Mouse (Mus musculus) midbrain, embryonic 10.5 days (tissue): ENCODE measurements around the gene Cdh4. TPM values are rescaled to one million over a fixed set of nuclear protein-coding genes. Genes with fewer than 3 reads are reported as not detected.

Experiments used
- DNase-seq: peaks from one replicate; pipeline ENCODE4 v3.0.0-alpha.2; 2017; ENCODE audit warnings: low spot score
- H3K27ac ChIP-seq: fragments of 300-500 bp; sonication (generic); replicated peaks from 2 replicates; pipeline ENCODE4 v1.5.1; 2016; ENCODE audit warnings: mild to moderate bottlenecking
- H3K27me3 ChIP-seq: fragments of 300-500 bp; sonication (generic); 2 replicates; pipeline ENCODE4 v1.6.1; 2016; ENCODE audit warnings: low read depth, mild to moderate bottlenecking; ENCODE audit not compliant: poor library complexity, severe bottlenecking
- H3K36me3 ChIP-seq: fragments of 300-500 bp; sonication (generic); 2 replicates; pipeline ENCODE4 v1.6.1; 2016; ENCODE audit warnings: mild to moderate bottlenecking, moderate library complexity
- H3K4me1 ChIP-seq: fragments of 300-500 bp; sonication (generic); 2 replicates; pipeline ENCODE4 v1.6.1; 2016
- H3K4me3 ChIP-seq: fragments of 300-500 bp; sonication (generic); 2 replicates; pipeline ENCODE4 v1.5.1; 2016; ENCODE audit warnings: mild to moderate bottlenecking, moderate library complexity
- H3K9me3 ChIP-seq: fragments of 300-500 bp; sonication (generic); replicated peaks from 2 replicates; pipeline ENCODE4 v1.6.1; 2016; ENCODE audit warnings: mild to moderate bottlenecking
- WGBS: fragments of 180-500 bp; shearing (Covaris S2); methylation state at CpG from one replicate; pipeline ENCODE4 v1.1.7; 2016; 5-methylcytosine and 5-hydroxymethylcytosine counted together
- polyA plus RNA-seq: library from polyadenylated mRNA; unstranded; fragments of >200 nt; fragmentation: Nextera tagmentation; extraction: Ambion mirVana; gene quantifications from 2 replicates; pipeline ENCODE4 v1.2.1, GENCODE M21; 2016

The Cdh4 gene
- polyA plus RNA-seq, 1 experiment from 2014 or later: 8.3 TPM

- H3K27ac ChIP-seq: no peak overlapping the region
- peaks cover 81% of the 10 kb centered on the region for H3K27me3 ChIP-seq
- H3K9me3 ChIP-seq: no peaks in the 10 kb centered on the region
- 52% methylated on average over 10 of the region's 10 CpGs for WGBS
- no peaks in the 10 kb centered on the region for H3K36me3 ChIP-seq
- no peak for DNase-seq
- H3K4me1 ChIP-seq: peaks cover 23% of the 10 kb centered on the region
- no peak overlapping the region for H3K4me3 ChIP-seq
These were observed 228.5 kb downstream of the Cdh4 start for GRCm38 (mm10) chr2:179670689-179671088.

- Histone ChIP-seq H3K27ac (no peak overlapping the region), H3K36me3 (no peaks in the 10 kb centered on the region), H3K4me3 (no peak overlapping the region), H3K27me3 (no peaks in the 10 kb centered on the region; the same call in 1 of the 2 replicates), H3K4me1 (no peaks in the 10 kb centered on the region), H3K9me3 (no peaks in the 10 kb centered on the region)
- DNase-seq: no peak
- 80% methylated on average over 5 of the region's 5 CpGs for WGBS
These were observed 237.6 kb downstream of the Cdh4 start for GRCm38 (mm10) chr2:179679866-179680265.

- Histone ChIP-seq H3K36me3 (no peaks in the 10 kb centered on the region), H3K4me1 (peaks cover 5% of the 10 kb centered on the region), H3K9me3 (no peaks in the 10 kb centered on the region), H3K27me3 (no peaks in the 10 kb centered on the region; the same call in 1 of the 2 replicates), H3K4me3 (no peak overlapping the region), H3K27ac (no peak overlapping the region)
- peak; percentile 40 for DNase-seq
- 90% methylated on average over 1 of the region's 1 CpGs for WGBS
These were observed 239.2 kb downstream of the Cdh4 start for GRCm38 (mm10) chr2:179681386-179681785.

- Histone ChIP-seq H3K36me3 (no peaks in the 10 kb centered on the region), H3K4me3 (no peak overlapping the region), H3K27ac (no peak overlapping the region), H3K4me1 (peaks cover 29% of the 10 kb centered on the region), H3K9me3 (no peaks in the 10 kb centered on the region), H3K27me3 (no peaks in the 10 kb centered on the region)
- WGBS: 75% methylated on average over 12 of the region's 12 CpGs
- no peak for DNase-seq
These were observed 245.0 kb downstream of the Cdh4 start for GRCm38 (mm10) chr2:179687243-179687681.

- no peak overlapping the region for H3K27ac ChIP-seq
- H3K36me3 ChIP-seq: no peaks in the 10 kb centered on the region
- H3K4me3 ChIP-seq: no peak overlapping the region
- 85% methylated on average over 5 of the region's 5 CpGs for WGBS
- H3K27me3 ChIP-seq: peaks cover 3% of the 10 kb centered on the region; the same call in 1 of the 2 replicates
- H3K9me3 ChIP-seq: no peaks in the 10 kb centered on the region
- H3K4me1 ChIP-seq: peaks cover 29% of the 10 kb centered on the region
- DNase-seq: no peak
These were observed 246.7 kb downstream of the Cdh4 start for GRCm38 (mm10) chr2:179688976-179689375.

- Histone ChIP-seq H3K27me3 (peaks cover 6% of the 10 kb centered on the region; the same call in 1 of the 2 replicates), H3K27ac (no peak overlapping the region), H3K9me3 (no peaks in the 10 kb centered on the region), H3K4me1 (peaks cover 34% of the 10 kb centered on the region), H3K36me3 (no peaks in the 10 kb centered on the region), H3K4me3 (no peak overlapping the region)
- DNase-seq: no peak
- WGBS: 88% methylated on average over 3 of the region's 3 CpGs
These were observed 247.5 kb downstream of the Cdh4 start for GRCm38 (mm10) chr2:179689761-179690160.

- Histone ChIP-seq H3K9me3 (no peaks in the 10 kb centered on the region), H3K27ac (no peak overlapping the region), H3K36me3 (no peaks in the 10 kb centered on the region), H3K4me3 (no peak overlapping the region), H3K4me1 (peaks cover 34% of the 10 kb centered on the region), H3K27me3 (peaks cover 6% of the 10 kb centered on the region; the same call in 1 of the 2 replicates)
- WGBS: 77% methylated on average over 7 of the region's 7 CpGs
- no peak for DNase-seq
These were observed 248.3 kb downstream of the Cdh4 start for GRCm38 (mm10) chr2:179690571-179690970.

- no peak overlapping the region for H3K27ac ChIP-seq
- no peak for DNase-seq
These were observed 252.7 kb downstream of the Cdh4 start for GRCm38 (mm10) chr2:179694936-179695335.

GRCm38 (mm10) chr2:179697601-179698000 is 255.4 kb downstream of the Cdh4 start:
- H3K9me3 ChIP-seq: no peaks in the 10 kb centered on the region
- WGBS: 81% methylated on average over 8 of the region's 8 CpGs
- no peaks in the 10 kb centered on the region for H3K36me3 ChIP-seq
- H3K27me3 ChIP-seq: peaks cover 6% of the 10 kb centered on the region; the same call in 1 of the 2 replicates
- H3K4me1 ChIP-seq: peaks cover 26% of the 10 kb centered on the region
- no peak for DNase-seq
- H3K27ac ChIP-seq: no peak overlapping the region
- no peak overlapping the region for H3K4me3 ChIP-seq

More at GRCm38 (mm10) chr2:179694936-179695335, 252.7 kb downstream of the Cdh4 start:
- no peaks in the 10 kb centered on the region for H3K9me3 ChIP-seq
- H3K4me1 ChIP-seq: peaks cover 42% of the 10 kb centered on the region
- H3K36me3 ChIP-seq: no peaks in the 10 kb centered on the region
- whole genome bisulfite sequencing: 83% methylated on average over 9 of the region's 9 CpGs
- no peak overlapping the region for H3K4me3 ChIP-seq
- H3K27me3 ChIP-seq: peaks cover 6% of the 10 kb centered on the region; the same call in 1 of the 2 replicates

- H3K27me3 ChIP-seq: peaks cover 6% of the 10 kb centered on the region; the same call in 1 of the 2 replicates
- no peaks in the 10 kb centered on the region for H3K36me3 ChIP-seq
- H3K4me3 ChIP-seq: no peak overlapping the region
- H3K27ac ChIP-seq: no peak overlapping the region
- H3K4me1 ChIP-seq: peaks cover 26% of the 10 kb centered on the region
- DNase-seq: peak; percentile 41
- H3K9me3 ChIP-seq: no peaks in the 10 kb centered on the region
- WGBS: 46% methylated on average over 12 of the region's 12 CpGs
These were observed 256.2 kb downstream of the Cdh4 start for GRCm38 (mm10) chr2:179698196-179698985.

- H3K36me3 ChIP-seq: no peaks in the 10 kb centered on the region
- WGBS: 94% methylated on average over 11 of the region's 11 CpGs
- no peak overlapping the region for H3K27ac ChIP-seq
- DNase-seq: no peak
- no peaks in the 10 kb centered on the region for H3K27me3 ChIP-seq
- H3K4me3 ChIP-seq: no peak overlapping the region
- no peaks in the 10 kb centered on the region for H3K4me1 ChIP-seq
- H3K9me3 ChIP-seq: no peaks in the 10 kb centered on the region
These were observed 262.8 kb downstream of the Cdh4 start for GRCm38 (mm10) chr2:179705043-179705442.

- Histone ChIP-seq H3K27ac (no peak overlapping the region), H3K9me3 (no peaks in the 10 kb centered on the region), H3K4me1 (0 out of 2 replicates have a peak, but pooled peaks cover 2% of the 10 kb centered on the region), H3K27me3 (no peaks in the 10 kb centered on the region), H3K36me3 (no peaks in the 10 kb centered on the region), H3K4me3 (no peak overlapping the region)
- no peak for DNase-seq
- WGBS: 92% methylated on average over 7 of the region's 7 CpGs
These were observed 263.2 kb downstream of the Cdh4 start for GRCm38 (mm10) chr2:179705461-179705860.

GRCm38 (mm10) chr2:179706616-179707015 is 264.4 kb downstream of the Cdh4 start:
- H3K27me3 ChIP-seq: no peaks in the 10 kb centered on the region
- no peaks in the 10 kb centered on the region for H3K36me3 ChIP-seq
- 92% methylated on average over 3 of the region's 3 CpGs for WGBS

More at GRCm38 (mm10) chr2:179706616-179707015, 264.4 kb downstream of the Cdh4 start:
- H3K27ac ChIP-seq: no peak overlapping the region
- no peak overlapping the region for H3K4me3 ChIP-seq
- H3K9me3 ChIP-seq: no peaks in the 10 kb centered on the region
- no peak for DNase-seq
- 0 out of 2 replicates have a peak, but pooled peaks cover 5% of the 10 kb centered on the region for H3K4me1 ChIP-seq
